Mouse (Mus musculus): ENCODE data around the gene Gm20696.

Gm20696 gene

GRCm38 (mm10) chr6:99663232-99663631 lies 3.4 kb downstream of the Gm20696 start:
- no peak for DNase-seq

GRCm38 (mm10) chr6:99660443-99660842 lies 6.2 kb downstream of the Gm20696 start:
- no peak for DNase-seq

GRCm38 (mm10) chr6:99658586-99658985 lies 8.0 kb downstream of the Gm20696 start:
- DNase-seq: no peak

- DNase-seq: no peak
These were observed 10.5 kb downstream of the Gm20696 start for GRCm38 (mm10) chr6:99656088-99656487.

- DNase-seq: no peak
These were observed 11.1 kb downstream of the Gm20696 start for GRCm38 (mm10) chr6:99655488-99655887.

- DNase-seq: no peak
These were observed 12.3 kb downstream of the Gm20696 start for GRCm38 (mm10) chr6:99654343-99654742.

- DNase-seq: no peak
These were observed 14.3 kb downstream of the Gm20696 start for GRCm38 (mm10) chr6:99652341-99652740.

- DNase-seq: no peak
These were observed 17.3 kb downstream of the Gm20696 start for GRCm38 (mm10) chr6:99649307-99649706.

- DNase-seq: no peak
These were observed 20.3 kb downstream of the Gm20696 start for GRCm38 (mm10) chr6:99646344-99646743.

- no peak for DNase-seq
These were observed 21.7 kb downstream of the Gm20696 start for GRCm38 (mm10) chr6:99644876-99645275.

GRCm38 (mm10) chr6:99644386-99644785 lies 22.2 kb downstream of the Gm20696 start:
- no peak for DNase-seq

- peak; percentile 26 for DNase-seq
These were observed 23.0 kb downstream of the Gm20696 start for GRCm38 (mm10) chr6:99643439-99644199.

GRCm38 (mm10) chr6:99637456-99637855 lies 29.1 kb downstream of the Gm20696 start:
- no peak for DNase-seq

GRCm38 (mm10) chr6:99636801-99637200 lies 29.8 kb downstream of the Gm20696 start:
- DNase-seq: no peak

- no peak for DNase-seq
These were observed 30.5 kb downstream of the Gm20696 start for GRCm38 (mm10) chr6:99636121-99636520.

- DNase-seq: no peak
These were observed 34.2 kb downstream of the Gm20696 start for GRCm38 (mm10) chr6:99632121-99632980.

GRCm38 (mm10) chr6:99631637-99632036 lies 35.0 kb downstream of the Gm20696 start:
- DNase-seq: no peak

- no peak for DNase-seq
These were observed 36.7 kb downstream of the Gm20696 start for GRCm38 (mm10) chr6:99629726-99630458.

- DNase-seq: no peak
These were observed 40.2 kb downstream of the Gm20696 start for GRCm38 (mm10) chr6:99626347-99626746.

- no peak for DNase-seq
These were observed 40.8 kb downstream of the Gm20696 start for GRCm38 (mm10) chr6:99625803-99626202.

GRCm38 (mm10) chr6:99625306-99625705 lies 41.3 kb downstream of the Gm20696 start:
- no peak for DNase-seq

GRCm38 (mm10) chr6:99624542-99624941 lies 42.1 kb downstream of the Gm20696 start:
- no peak for DNase-seq

GRCm38 (mm10) chr6:99623641-99624040 lies 43.0 kb downstream of the Gm20696 start:
- DNase-seq: peak; percentile 35

Measured in liver (tissue).